Mouse (Mus musculus): ENCODE measurements around the gene Pml.

Pml gene

DNA sequence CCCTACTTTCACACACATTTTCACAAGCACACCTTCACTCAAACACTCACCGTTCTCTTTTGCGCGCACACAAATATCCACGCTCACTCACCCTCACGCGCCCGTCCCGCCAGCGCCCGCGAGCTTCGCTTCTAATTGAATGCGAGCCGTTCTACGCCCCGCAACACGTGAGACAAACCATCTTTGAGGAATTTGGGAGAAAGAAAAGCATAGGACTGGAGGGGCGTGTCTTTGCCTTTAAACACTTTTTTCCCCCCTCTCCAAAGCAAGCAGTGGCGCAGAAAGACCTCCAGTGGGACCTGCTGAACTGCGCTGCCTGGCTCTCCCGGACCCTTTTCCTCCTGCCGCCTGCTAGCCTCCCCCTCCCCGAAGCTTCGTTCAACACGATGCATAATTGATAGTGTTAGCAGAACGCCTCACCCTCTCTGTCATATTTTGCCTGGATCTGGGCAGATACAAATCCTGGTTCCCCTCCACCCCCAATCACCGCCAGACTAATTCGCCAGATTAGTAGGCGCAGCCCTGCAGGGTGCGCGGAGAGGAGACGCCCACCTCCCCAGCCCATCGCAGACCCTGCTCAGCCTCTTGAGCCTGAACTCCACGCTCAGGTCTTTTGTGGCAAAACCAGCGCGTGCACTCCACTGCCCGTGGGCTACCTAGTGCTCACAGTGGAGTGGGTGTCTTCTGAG is 47.6 kb downstream of the Pml start:
- peak in 1 of 2 experiments; percentile 33 for DNase-seq (ENCODE audit: low spot score in 2 of 2)

GRCm38 (mm10) chr9:58201091-58201842 is 48.3 kb downstream of the Pml start:
- peak; percentile 42 to 45 for DNase-seq (ENCODE audit: low spot score in 2 of 2)

DNA sequence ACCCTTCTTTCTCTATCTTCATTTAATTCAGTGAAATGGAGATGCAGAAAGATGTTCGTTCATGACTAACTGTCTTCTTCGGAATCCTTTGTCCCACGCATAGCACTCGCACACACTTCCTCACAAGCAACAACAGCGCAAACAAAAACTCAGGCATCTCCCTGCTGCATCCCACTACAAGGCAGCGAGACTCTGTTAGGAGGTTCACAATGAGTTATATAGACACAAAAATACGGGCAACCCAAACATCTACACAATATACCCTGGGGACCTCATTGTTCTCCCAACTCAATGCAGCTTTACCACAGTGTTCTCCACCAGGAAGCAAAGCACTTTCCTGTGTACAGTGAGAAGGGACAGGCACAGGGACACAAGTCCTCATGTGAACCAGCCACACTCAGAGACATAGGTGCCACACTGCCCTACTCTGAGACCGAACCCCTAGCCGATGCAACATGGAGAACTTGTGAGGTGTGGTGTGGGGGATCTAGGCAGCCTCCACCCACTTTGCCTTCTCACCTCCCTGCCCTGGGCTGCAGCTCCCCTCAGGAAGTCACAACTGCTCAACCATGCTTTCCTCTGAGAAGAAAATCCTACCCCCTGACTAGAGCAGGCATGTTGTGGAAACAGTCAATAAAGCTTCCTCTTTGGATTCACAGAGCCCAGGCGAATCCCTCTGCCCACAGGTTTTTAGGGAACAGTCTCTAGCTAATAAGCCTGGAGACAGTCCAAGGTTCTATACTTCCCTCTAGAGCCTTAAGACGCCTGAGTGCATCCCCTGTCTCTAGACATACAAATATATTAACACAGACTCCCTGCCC is 49.1 kb downstream of the Pml start:
- DNase-seq (ENCODE audit: low spot score in 2 of 2), result no peak

- DNase-seq (ENCODE audit: low spot score in 2 of 2), result no peak
Observed at GRCm38 (mm10) chr9:58199381-58200269, 50.0 kb downstream of the Pml start.

GRCm38 (mm10) chr9:58198801-58199371 is 50.7 kb downstream of the Pml start:
- peak in 1 of 2 experiments; percentile 43 for DNase-seq (ENCODE audit: low spot score in 2 of 2)

- peak; percentile 45 to 60 for DNase-seq (ENCODE audit: low spot score in 2 of 2)
Observed at GRCm38 (mm10) chr9:58197781-58198701, 51.5 kb downstream of the Pml start.

DNA sequence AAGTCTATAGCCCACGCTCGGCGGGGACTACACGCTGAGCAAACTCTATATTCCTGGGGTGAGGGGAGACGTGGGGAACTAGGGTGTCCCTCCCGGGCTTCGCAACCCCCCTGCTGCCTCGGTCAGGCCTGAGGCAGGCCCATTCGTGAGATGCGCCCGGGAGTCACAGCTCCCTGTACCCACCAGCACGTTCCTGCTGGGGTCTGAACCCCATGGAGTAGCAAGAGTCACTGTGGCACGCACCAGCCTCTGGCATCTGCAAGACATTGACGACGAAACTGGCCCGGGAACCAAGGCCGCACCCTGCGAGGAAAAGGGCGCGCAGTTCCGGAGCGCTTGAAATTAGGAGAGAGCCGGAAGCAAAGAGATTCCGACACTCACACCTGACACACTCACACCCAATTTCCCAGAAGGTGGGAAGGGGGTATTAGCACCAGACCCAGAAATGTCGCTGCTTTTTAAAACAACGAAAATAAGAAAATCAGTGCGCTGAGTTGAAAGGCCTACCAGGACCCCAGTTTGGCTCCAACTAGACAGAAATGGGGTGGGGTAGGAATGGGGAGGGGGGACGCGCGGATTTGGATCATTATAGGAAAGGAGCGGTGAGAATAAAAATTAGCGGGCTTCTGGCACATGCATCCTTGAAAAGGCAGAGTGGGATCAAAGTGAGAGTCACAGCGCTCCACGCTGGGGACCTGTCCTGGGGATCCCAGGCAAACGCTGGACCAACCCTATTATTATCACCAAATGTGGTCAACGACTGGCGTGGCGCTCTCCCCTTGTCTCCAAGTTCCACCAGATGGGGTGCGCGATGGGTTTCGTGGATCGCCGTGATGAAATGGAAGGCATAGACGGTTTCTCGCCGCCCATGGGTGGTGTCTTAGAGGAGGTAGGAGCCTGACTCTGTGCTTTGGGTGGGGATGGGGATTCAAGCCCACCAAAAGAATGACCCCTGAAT is 52.7 kb downstream of the Pml start:
- DNase-seq (ENCODE audit: low spot score in 2 of 2), result no peak

- no peak for DNase-seq (ENCODE audit: low spot score in 2 of 2)
Observed at GRCm38 (mm10) chr9:58196141-58196540, 53.4 kb downstream of the Pml start.

DNA sequence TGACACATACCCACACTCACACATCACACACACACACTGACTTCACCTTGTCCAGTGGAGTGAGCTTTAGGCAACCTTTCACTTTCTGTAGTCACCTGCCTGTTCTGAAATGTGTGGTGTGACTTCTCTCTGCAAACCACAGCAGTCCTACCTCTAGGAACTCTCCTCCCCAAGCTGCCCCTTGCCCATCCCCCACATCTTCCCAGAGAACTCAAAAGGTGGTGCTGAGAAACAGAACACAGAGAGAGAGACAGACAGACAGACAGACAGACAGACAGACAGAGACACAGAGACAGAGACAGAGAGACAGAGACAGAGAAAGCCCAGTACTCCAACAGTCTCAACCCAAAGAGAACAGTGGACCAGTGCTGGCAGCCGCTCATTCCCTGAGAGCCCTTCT is 53.9 kb downstream of the Pml start:
- no peak for DNase-seq (ENCODE audit: low spot score in 2 of 2)

- no peak for DNase-seq (ENCODE audit: low spot score in 2 of 2)
Observed at GRCm38 (mm10) chr9:58194222-58194621, 55.4 kb downstream of the Pml start.

DNA sequence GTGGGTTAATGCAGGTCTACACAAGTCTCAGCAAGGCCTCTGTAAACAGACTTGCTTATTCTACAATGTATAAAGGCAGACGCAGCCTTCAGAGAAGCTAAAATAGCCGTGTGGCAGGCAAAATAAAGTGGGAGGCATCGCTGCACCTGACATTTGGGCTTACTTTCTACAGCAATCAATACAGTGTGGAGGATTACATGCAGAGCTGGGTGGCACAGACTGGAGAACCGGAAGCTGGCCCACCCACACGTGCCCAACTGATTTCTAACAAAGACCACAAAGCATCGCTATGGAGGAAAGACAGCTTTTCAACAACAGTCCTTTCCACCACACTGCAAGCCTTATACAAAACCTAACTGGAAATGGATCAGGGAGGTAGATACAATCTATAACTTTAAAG is 65.1 kb downstream of the Pml start:
- no peak for DNase-seq (ENCODE audit: low spot score in 2 of 2)

DNA sequence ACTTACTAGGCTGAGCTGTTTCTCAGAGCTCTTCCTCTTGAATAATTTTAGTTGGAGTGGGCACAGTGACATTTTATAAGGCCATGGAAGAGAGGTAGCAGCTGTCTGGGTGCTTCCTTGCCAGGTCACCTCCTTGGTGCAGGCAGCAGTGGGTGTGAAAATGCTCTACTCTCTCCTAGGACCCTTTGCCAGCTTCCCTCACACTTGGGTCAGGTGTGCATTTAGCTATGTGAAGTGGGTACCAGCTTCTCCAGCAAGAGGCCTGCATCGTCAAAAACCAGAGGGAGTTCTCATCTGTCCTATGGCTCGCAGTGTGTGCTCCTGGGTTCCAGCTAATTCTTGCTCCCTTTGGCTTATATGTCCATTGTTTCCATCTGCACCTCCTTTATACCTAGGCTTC is 70.2 kb downstream of the Pml start:
- DNase-seq (ENCODE audit: low spot score in 2 of 2), result no peak

DNA sequence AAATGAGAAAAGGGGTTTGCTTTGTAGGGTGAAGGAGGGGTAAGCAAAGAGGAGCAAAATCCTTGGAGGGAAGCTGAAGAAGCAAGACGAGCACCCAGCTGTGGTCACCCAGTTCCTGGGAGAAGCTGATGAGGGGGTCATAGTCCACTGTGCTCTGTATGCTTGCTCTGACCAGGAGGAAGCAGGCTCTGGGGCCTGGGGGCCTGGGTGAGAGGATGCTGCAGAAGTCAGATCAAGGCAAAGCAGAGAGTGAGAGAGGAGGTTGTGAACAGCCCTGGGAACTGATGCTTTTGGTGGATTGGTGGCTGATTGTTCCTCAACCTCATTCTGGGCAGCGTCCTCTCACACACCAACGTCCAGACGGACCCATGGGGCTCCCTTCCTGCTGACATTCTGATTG is 72.4 kb downstream of the Pml start:
- no peak for DNase-seq (ENCODE audit: low spot score in 2 of 2)

DNA sequence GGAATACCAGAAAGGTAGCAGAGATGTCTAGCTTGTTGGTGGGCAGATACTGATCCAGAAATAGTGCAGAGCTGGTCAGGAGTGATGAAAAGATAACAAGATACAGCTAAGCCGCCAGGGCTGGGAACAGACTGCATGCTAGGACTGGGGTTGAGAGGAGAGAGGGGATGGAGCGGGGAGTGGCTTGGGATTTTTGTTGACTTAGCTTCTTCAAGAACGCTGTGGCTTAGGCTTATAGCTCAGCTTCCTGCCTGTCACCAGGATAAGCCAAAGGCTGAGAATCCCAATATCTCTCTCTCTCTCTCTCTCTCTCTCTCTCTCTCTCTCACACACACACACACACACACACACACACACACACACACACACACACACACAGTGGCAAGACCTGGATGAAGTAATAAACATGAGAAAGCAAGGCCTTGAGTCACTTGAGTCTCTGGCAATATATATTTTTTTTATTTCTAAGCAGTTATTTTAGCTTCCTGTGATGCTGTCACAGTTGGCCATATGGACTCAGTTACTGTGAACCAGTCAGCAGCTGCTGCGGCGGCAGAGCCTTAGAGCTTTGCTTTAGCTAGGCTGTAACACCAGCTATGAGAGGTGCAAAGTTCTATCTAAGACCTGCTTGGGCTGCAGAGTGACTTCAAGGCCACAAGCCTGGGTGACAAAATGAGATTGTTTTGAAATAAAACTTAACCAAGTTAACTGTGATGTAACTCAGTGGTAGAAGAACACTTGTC is 73.7 kb downstream of the Pml start:
- DNase-seq (ENCODE audit: low spot score in 2 of 2), result peak in 1 of 2 experiments; percentile 46

GRCm38 (mm10) chr9:58174818-58175251 is 74.8 kb downstream of the Pml start:
- DNase-seq (ENCODE audit: low spot score in 2 of 2), result no peak

DNA sequence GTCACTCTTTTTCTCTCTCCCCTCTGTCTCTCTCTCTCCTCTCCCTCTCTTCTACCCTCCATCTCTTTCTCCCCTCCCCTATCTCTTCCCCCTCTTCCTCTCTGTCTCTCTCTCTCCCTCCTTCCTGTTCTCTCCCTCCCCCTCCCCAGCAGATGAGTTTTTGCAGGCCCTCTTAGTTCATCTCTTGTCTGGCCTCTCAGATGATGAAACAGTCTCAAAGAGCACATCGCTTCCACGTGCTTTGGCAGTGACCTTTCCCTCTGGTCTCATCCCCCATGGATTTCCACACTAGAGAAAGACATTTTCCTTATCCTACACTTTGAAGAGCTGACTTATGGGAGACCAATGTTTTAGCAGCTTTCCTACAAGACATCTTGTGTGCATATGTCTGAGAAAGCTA is 76.7 kb downstream of the Pml start:
- DNase-seq (ENCODE audit: low spot score in 2 of 2), result no peak

DNA sequence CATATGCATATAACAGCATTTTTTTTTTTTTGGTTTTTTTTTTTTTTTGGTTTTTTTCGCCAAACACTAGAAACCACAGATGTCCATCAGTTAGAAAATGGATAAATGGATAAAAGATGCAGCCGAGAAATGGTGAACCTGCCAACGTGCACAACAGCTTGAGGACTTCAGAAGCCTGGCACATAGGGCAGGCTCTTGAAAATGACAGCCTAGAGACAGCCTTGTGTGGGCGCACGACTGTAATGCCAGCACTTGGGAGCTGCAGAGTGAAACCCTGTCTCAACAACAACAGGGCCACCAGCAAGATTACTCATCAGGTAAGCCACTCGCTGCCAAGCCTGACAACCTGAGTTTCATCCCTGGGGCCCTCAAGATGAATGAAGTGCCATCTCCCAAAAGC is 80.2 kb downstream of the Pml start:
- no peak for DNase-seq (ENCODE audit: low spot score in 2 of 2)

DNA sequence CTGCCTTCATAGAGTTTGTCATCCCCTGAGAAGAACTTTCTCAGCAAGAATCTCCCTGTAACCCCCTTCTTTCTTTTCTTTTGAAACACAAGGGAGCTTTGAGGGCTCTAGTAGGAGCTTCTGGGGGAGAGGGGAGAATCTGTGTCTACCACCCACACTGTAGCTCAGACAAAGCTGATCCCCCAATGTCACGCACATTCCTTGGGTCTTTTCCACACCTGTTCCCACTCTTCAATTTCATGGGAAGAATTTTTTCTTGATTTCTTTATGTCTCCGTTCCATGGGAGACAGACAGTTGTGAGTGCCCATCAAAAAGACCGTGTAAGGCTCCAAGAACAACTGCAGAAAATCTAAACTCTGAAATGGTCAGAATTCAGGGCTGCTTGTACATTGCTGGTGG is 80.7 kb downstream of the Pml start:
- DNase-seq (ENCODE audit: low spot score in 2 of 2), result no peak
